In the genomic region with DNA sequence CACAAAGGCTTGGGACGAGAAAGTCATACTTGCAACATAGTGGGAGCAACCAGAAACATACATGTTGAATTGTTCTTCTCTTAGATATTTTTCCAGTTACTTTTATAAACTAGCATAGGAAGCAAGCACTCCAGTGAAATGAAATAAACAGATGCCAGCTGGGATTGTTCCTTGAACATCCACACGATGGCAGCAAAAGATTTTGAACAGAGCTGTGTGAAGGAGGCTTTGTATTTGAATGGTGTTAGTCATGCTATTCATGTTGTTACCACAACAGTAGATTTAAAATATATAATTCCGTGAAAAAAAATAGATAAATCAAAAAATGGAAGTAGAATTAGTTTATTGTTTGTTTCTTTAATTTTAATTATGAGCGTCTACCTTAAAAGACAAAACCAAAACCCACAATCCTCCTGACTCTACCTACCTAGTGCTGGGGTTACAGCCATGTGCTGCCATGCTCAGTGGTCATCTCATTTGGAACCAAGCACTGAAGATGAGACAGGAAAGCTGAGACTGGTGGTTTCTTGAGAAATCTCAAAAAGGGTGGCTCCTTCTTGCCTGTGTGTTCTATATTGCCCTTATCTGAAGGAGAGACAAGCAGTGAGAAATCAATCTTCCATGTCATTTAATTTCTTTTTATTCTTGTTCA, we compare ENCODE assay signal across 8 mouse cellular contexts.
DNase-seq lines count a peak whose midpoint lies in the region; TF ChIP-seq lines count a peak whose summit lies in the region.

No protein-coding gene starts in this region.

- 20% methylated on average over 4 of the region's 4 CpGs for WGBS in hindbrain, embryonic 10.5 days

- no peaks in the 10 kb centered on the region for H3K36me3 ChIP-seq in hindbrain, embryonic 10.5 days

- TF ChIP-seq CTCF in gastrocnemius, adult 2 months (IDR thresholded peaks at IDR 0.05), result peak; percentile 69

- H3K4me3 ChIP-seq in gastrocnemius, adult 2 months, result no peak overlapping the region
- no peak overlapping the region for H3K4me3 ChIP-seq in hindbrain, embryonic 10.5 days

- DNase-seq in gastrocnemius, adult 2 months, result no peak
- DNase-seq in gastrocnemius, postnatal 36 days, result no peak
- DNase-seq in adrenal gland, adult 2 months, result peak; percentile 58
- DNase-seq in embryo, embryonic 11 days, result peak; percentile 70
- DNase-seq in hindbrain, embryonic 10.5 days (ENCODE audit: low spot score), result peak; percentile 62
- peak; percentile 73 for DNase-seq in layer of hippocampus, adult 11-12 months (ENCODE audit: low spot score)
- DNase-seq in lung, postnatal 14 days, result peak; percentile 33
- peak; percentile 78 to 82 for DNase-seq in right cerebral cortex, postnatal 10 days (ENCODE audit: low spot score in 2 of 2)

- H3K27me3 ChIP-seq in hindbrain, embryonic 10.5 days (ENCODE audit: insufficient read depth, poor library complexity, severe bottlenecking), result no peaks in the 10 kb centered on the region

- no peaks in the 10 kb centered on the region for H3K4me1 ChIP-seq in hindbrain, embryonic 10.5 days (replicated peaks)

- H3K27ac ChIP-seq in gastrocnemius, adult 2 months, result no peak overlapping the region
- H3K27ac ChIP-seq in hindbrain, embryonic 10.5 days, result no peak overlapping the region

- H3K9me3 ChIP-seq in hindbrain, embryonic 10.5 days, result no peaks in the 10 kb centered on the region

- intact Hi-C loops in gastrocnemius, adult 2 months (cut with DNase I), result loop anchor here (2.0 to 5.0 kb wide), 2 partner anchors 219 to 446 kb away; no protein-coding TSS in a partner anchor
- intact Hi-C loops in gastrocnemius, postnatal 36 days (cut with DNase I), result loop anchor here (5.0 to 10.0 kb wide), 3 partner anchors 222 to 444 kb away; no protein-coding TSS in a partner anchor

Comparison
In these comparisons a context has a peak if more than half of its experiments do, and no peak if none do; other contexts are left out.
1. DNase-seq: peak in adrenal gland, adult 2 months (single experiment), embryo, embryonic 11 days (single experiment), hindbrain, embryonic 10.5 days (single experiment), layer of hippocampus, adult 11-12 months (single experiment), lung, postnatal 14 days (single experiment) and right cerebral cortex, postnatal 10 days (2 of 2); none in gastrocnemius, adult 2 months (single experiment) and gastrocnemius, postnatal 36 days (0 of 2).